Mouse (Mus musculus) stomach, postnatal 0 days (tissue): Measurements from ENCODE around the gene Naa16. TPM values are rescaled to one million over a fixed set of nuclear protein-coding genes. Genes with fewer than 3 reads are reported as not detected.

ENCODE experiments used
- ATAC-seq: fragments of 200-750 bp; cut with Nextera tagmentation; 2 replicates; pipeline ENCODE4 v1.8.0; 2017; ENCODE audit not compliant: low FRiP score, low TSS enrichment
- DNase-seq: peaks from one replicate; pipeline ENCODE4 v3.0.0-alpha.2; 2016; ENCODE audit warnings: low spot score
- H3K27ac ChIP-seq: fragments of 300-500 bp; sonication (generic); replicated peaks from 2 replicates; pipeline ENCODE4 v1.5.1; 2014; ENCODE audit warnings: mild to moderate bottlenecking, control low read depth
- H3K27me3 ChIP-seq: fragments of 300-500 bp; sonication (generic); 2 replicates; pipeline ENCODE4 v1.6.1; 2014; ENCODE audit warnings: low read length; ENCODE audit not compliant: control insufficient read depth, insufficient read depth
- H3K36me3 ChIP-seq: fragments of 300-500 bp; sonication (generic); 2 replicates; pipeline ENCODE4 v1.6.1; 2014; ENCODE audit warnings: low read length, mixed read lengths; ENCODE audit not compliant: control insufficient read depth, insufficient read depth
- H3K4me1 ChIP-seq: fragments of 300-500 bp; sonication (generic); replicated peaks from 2 replicates; pipeline ENCODE4 v1.6.1; 2014; ENCODE audit warnings: antibody characterized with exemption; ENCODE audit not compliant: control insufficient read depth, insufficient read depth
- H3K4me2 ChIP-seq: fragments of 300-500 bp; sonication (generic); replicated peaks from 2 replicates; pipeline ENCODE4 v1.6.1; 2014; ENCODE audit warnings: low read depth, mild to moderate bottlenecking, control low read depth, moderate library complexity
- H3K4me3 ChIP-seq: fragments of 300-500 bp; sonication (generic); 2 replicates; pipeline ENCODE4 v1.5.1; 2014; ENCODE audit warnings: low read depth, low read length, control low read depth
- H3K9ac ChIP-seq: fragments of 300-500 bp; sonication (generic); 2 replicates; pipeline ENCODE4 v1.6.1; 2014; ENCODE audit warnings: mild to moderate bottlenecking, low read length, control low read depth, mixed read lengths
- H3K9me3 ChIP-seq: fragments of 300-500 bp; sonication (generic); 2 replicates; pipeline ENCODE4 v1.6.1; 2016; ENCODE audit warnings: low read length; ENCODE audit not compliant: control insufficient read depth
- CTCF ChIP-seq: IDR thresholded peaks from 2 replicates; pipeline ENCODE4 v1.5.1; 2016; ENCODE audit warnings: antibody characterized with exemption, low read depth, mild to moderate bottlenecking, moderate library complexity
- EP300 ChIP-seq: optimal IDR thresholded peaks from 2 replicates; pipeline ENCODE3; 2016; ENCODE audit warnings: antibody characterized with exemption
- WGBS: fragments of 180-500 bp; shearing (Covaris S2); extraction: QIAGEN DNeasy Blood & Tissue Kit; methylation state at CpG from one replicate; pipeline ENCODE4 v1.1.7; 2014; 5-methylcytosine and 5-hydroxymethylcytosine counted together
- polyA plus RNA-seq: library from polyadenylated mRNA; unstranded; fragments of >200 nt; fragmentation: Nextera tagmentation; extraction: Ambion mirVana; gene quantifications from 2 replicates; pipeline ENCODE4 v1.2.1, GENCODE M21; 2015

Gene Naa16
- polyA plus RNA-seq, 1 experiment from 2014 or later: 16.0 TPM

- no peak for TF ChIP-seq CTCF
- TF ChIP-seq EP300: no peak
- H3K4me1 ChIP-seq: no peaks in the 10 kb centered on the region
- H3K27me3 ChIP-seq: no peaks in the 10 kb centered on the region
- DNase-seq (no peak), ATAC-seq (no peak)
- no peak overlapping the region for H3K27ac ChIP-seq
- no peak overlapping the region for H3K9ac ChIP-seq
- no peaks in the 10 kb centered on the region for H3K36me3 ChIP-seq
- no peak overlapping the region for H3K4me3 ChIP-seq
- H3K9me3 ChIP-seq: no peaks in the 10 kb centered on the region
- 84% methylated on average over 6 of the region's 6 CpGs for WGBS
- H3K4me2 ChIP-seq: no peak overlapping the region
Observed at GRCm38 (mm10) chr14:79413121-79413520, 22.5 kb upstream of the Naa16 start.

- H3K4me3 ChIP-seq: no peak overlapping the region
- no peak overlapping the region for H3K9ac ChIP-seq
- H3K27me3 ChIP-seq: no peaks in the 10 kb centered on the region
- ATAC-seq (no peak), DNase-seq (peak; percentile 39)
- TF ChIP-seq CTCF (no peak), EP300 (no peak)
- H3K27ac ChIP-seq: no peak overlapping the region
- H3K9me3 ChIP-seq: no peaks in the 10 kb centered on the region
- H3K4me2 ChIP-seq: no peak overlapping the region
- no peaks in the 10 kb centered on the region for H3K4me1 ChIP-seq
- H3K36me3 ChIP-seq: 0 out of 2 replicates have a peak, but pooled peaks cover 3% of the 10 kb centered on the region
- 57% methylated on average over 2 of the region's 2 CpGs for WGBS
Observed at GRCm38 (mm10) chr14:79410662-79411061, 20.1 kb upstream of the Naa16 start.

GRCm38 (mm10) chr14:79409278-79409830, 18.8 kb upstream of the Naa16 start:
- no peak overlapping the region for H3K4me2 ChIP-seq
- ATAC-seq (peak; percentile 61; the same call in 1 of the 2 replicates), DNase-seq (peak; percentile 40)
- H3K4me3 ChIP-seq: no peak overlapping the region
- 75% methylated on average over 6 of the region's 6 CpGs for WGBS
- H3K4me1 ChIP-seq: no peaks in the 10 kb centered on the region
- H3K27ac ChIP-seq: no peak overlapping the region
- no peaks in the 10 kb centered on the region for H3K9me3 ChIP-seq
- H3K36me3 ChIP-seq: 0 out of 2 replicates have a peak, but pooled peaks cover 3% of the 10 kb centered on the region
- no peak for TF ChIP-seq EP300
- no peak overlapping the region for H3K9ac ChIP-seq
- H3K27me3 ChIP-seq: no peaks in the 10 kb centered on the region

- H3K36me3 ChIP-seq: 0 out of 2 replicates have a peak, but pooled peaks cover 3% of the 10 kb centered on the region
- 80% methylated on average over 2 of the region's 2 CpGs for WGBS
- ATAC-seq: no peak
Observed at GRCm38 (mm10) chr14:79407641-79408040, 17.1 kb upstream of the Naa16 start.

GRCm38 (mm10) chr14:79397321-79398122, 6.9 kb upstream of the Naa16 start, which contains the start of gene Mtrf1:
Mtrf1 (plus strand) TSS chr14:79397772.
- 18% methylated on average over 23 of the region's 23 CpGs for WGBS
- H3K4me1 ChIP-seq: no peaks in the 10 kb centered on the region
- peak within 1 kb of the TSS; percentile 59 for H3K4me2 ChIP-seq
- peak within 1 kb of the TSS; percentile 64 for H3K9ac ChIP-seq
- H3K27me3 ChIP-seq: no peaks in the 10 kb centered on the region
- ATAC-seq: peak; percentile 89
- peak within 1 kb of the TSS; percentile 62 for H3K4me3 ChIP-seq
- TF ChIP-seq CTCF: no peak; the same call in 1 of the 2 replicates
- no peak for TF ChIP-seq EP300
- peak; percentile 70 for DNase-seq
- H3K27ac ChIP-seq: peak within 1 kb of the TSS; percentile 79
- H3K9me3 ChIP-seq: no peaks in the 10 kb centered on the region
- no peaks in the 10 kb centered on the region for H3K36me3 ChIP-seq

More at GRCm38 (mm10) chr14:79407641-79408040, 17.1 kb upstream of the Naa16 start:
- TF ChIP-seq CTCF (no peak), EP300 (no peak)
- H3K4me3 ChIP-seq: no peak overlapping the region
- no peak overlapping the region for H3K27ac ChIP-seq
- no peaks in the 10 kb centered on the region for H3K27me3 ChIP-seq
- DNase-seq: no peak
- H3K9ac ChIP-seq: no peak overlapping the region
- H3K4me1 ChIP-seq: no peaks in the 10 kb centered on the region
- no peak overlapping the region for H3K4me2 ChIP-seq
- H3K9me3 ChIP-seq: no peaks in the 10 kb centered on the region

- peak; percentile 61 for DNase-seq
- ATAC-seq: no peak
- H3K27me3 ChIP-seq: no peaks in the 10 kb centered on the region
- no peak overlapping the region for H3K4me2 ChIP-seq
- H3K4me1 ChIP-seq: no peaks in the 10 kb centered on the region
- TF ChIP-seq EP300: no peak
- TF ChIP-seq CTCF: peak; percentile 82
- H3K27ac ChIP-seq: no peak overlapping the region
- H3K4me3 ChIP-seq: no peak overlapping the region
- H3K9ac ChIP-seq: no peak overlapping the region
- H3K36me3 ChIP-seq: no peaks in the 10 kb centered on the region
- no peaks in the 10 kb centered on the region for H3K9me3 ChIP-seq
Observed at GRCm38 (mm10) chr14:79394564-79394963, 4.0 kb upstream of the Naa16 start.
